Mouse (Mus musculus) thymus, postnatal 14 days (tissue): ENCODE data around the gene Cpeb3.
"Not testable (repeated sequence)": the region's sequence is repeated elsewhere in the genome, so short reads cannot be mapped to it uniquely, and the experiment has no call there.

Experiments
- DNase-seq: peaks from one replicate; pipeline ENCODE4 v3.0.0; 2021

The Cpeb3 gene

DNA sequence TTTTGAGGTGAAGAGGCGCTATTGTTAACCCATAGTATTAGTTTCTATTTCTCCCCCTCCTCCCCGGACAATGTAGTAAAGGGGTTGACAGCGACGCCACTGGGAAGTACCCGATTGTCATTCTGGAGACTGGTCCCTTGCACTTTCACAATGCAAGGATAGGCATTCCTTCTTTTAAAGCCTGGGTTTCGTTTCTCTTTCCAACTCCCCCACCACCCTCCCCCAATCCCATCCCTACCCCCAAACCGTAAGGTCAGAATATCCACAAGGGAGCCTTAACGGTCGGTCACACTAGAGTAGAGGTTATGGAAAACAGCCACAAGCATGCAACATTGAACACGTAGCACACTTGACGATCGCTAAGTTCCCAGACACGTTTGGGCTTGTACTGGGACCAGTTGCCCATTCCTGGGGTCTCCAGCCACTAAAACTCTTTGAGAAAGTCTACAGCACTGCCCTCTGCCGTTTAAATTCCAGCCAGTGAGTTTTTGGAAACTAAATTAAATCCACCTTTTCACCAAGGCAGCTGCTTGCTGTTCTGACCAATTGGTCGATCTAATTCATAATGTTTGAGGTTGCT lies at the start of gene Cpeb3:
Gene Cpeb3 (minus strand): TSS at position 426 of the 580 bp plus-strand sequence.
- DNase-seq, result peak; percentile 17

DNA sequence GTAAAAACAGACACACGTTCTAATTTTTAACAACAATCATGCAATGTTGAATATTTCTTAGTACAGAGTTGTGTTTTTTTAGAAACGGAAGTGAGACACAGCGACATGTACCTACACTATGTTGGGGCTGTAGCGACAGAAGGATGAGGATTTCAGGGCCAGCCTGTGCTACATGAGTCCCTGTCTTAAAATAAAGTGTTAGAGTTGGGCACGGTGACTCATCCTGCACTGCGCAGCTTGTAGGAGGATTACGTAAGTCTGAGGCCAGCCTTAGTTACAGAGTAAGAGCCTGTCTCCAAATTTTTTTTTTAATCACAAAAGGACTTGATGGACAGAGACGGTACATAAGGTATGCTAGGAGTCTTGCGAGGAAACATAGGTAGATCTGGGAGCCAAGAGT lies 46.9 kb upstream of the Cpeb3 start:
- no peak for DNase-seq

DNA sequence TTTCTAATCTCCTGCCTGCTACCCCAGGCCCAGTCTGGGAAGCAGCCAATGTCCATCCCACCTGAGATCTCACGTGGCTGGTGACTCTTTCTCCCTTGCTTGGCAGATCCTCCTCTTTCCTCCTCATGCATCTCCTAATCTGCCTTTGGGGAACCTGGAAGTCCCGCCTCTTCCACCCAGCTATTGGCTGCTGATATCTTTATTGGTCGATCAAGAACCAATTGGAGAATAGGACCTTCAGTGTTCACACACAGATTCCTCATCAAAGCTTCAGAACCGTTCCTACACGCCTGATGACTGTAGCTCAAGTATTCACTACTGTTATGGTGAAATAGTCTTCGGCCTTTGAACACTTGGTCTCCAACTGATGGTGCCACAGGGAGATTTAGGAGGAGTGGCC lies 43.7 kb upstream of the Cpeb3 start:
- DNase-seq, result no peak

DNA sequence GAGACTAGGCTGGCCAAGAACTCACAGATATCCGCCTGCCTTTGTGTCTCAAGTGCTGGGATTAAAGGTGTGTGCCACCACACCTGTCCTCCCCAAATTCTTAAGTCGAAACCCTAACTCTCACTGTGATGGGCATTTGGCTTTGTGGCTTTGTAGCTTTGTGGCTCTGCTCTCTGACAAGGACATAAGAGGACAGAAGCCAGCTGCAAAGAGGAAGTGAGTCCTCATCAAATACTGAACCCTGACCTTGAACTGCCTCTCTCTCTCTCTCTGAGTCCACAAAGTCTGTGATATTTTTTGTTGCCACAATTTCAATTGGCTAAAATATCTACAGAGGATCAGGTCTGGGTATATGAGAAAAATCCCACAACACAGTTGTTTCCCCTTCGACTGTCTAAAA lies 39.8 kb upstream of the Cpeb3 start:
- no peak for DNase-seq

DNA sequence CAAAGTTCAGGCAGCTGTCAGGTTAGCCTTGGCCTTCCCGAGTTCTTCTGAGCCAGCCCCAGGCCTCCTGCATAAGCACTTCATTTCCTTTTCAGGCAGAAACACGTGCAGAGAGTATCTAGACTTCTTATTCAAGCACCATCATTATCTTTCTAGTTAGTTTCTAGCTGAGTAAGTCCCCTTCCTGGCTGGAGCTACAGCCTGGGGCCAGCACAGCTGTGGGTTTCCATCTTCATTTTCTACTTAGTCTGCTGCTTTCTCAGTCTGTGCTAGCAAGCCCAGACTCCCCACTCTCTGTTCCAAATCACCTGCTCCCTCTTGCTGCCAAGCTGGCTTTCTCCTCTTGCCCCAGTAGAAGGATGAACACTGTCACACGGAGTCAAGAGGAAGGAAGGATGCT lies 38.5 kb upstream of the Cpeb3 start:
- DNase-seq, result no peak

DNA sequence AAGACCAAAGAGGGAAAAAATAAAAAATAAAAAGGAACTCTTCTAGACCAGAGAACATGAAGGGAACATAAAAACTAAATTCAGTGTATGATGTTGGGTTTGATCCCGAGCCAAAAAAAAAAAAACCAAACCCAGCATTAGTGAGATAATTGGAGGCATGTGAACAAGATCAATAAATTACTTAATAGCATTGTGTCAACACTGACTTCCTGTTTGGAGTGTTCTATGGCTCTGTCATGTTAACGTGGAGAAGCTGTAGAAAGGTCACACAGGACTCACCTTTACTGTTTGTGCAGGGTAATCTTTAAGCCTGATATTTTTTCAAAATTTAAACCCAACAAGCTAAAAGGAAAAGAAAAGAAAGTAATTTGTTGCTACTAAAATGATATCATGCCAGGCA lies 34.3 kb upstream of the Cpeb3 start:
- no peak for DNase-seq

DNA sequence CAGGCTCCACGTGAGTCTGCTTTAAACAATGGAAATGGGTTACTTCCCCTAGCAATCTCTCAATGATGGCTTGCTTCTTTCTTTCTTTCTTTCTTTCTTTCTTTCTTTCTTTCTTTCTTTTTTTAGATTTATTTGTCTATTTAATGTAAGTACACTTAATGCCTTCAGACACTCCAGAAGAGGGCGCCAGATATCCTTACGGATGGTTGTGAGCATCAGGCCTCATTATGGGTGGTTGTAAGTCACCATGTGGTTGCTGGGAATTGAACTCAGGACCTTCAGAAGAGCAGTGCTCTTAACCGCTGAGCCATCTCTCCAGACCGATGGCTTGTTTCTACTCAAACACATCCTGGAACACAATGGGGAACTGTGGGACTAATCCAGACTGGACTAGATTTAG lies 32.8 kb upstream of the Cpeb3 start:
- peak; percentile 42 for DNase-seq

DNA sequence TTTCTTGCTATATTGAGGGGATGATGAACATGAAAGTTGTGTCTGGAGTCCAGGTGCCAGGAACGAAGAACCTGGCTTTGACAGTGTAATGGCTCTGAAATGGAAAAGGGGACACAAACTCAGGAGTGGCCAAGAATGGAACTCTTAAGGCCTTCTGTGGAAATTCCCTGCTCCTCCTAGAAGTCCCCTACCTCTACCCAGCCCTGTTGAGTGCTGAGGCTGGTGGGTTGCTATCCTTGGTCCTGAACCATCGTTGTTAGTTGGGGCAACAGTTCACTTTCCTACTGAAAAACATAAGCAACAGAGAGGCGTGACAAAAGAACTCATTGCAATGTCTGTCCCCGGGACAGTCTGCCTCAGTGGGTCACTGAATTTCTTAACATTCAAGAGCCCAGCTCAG lies 30.7 kb upstream of the Cpeb3 start:
- DNase-seq, result peak; percentile 30

DNA sequence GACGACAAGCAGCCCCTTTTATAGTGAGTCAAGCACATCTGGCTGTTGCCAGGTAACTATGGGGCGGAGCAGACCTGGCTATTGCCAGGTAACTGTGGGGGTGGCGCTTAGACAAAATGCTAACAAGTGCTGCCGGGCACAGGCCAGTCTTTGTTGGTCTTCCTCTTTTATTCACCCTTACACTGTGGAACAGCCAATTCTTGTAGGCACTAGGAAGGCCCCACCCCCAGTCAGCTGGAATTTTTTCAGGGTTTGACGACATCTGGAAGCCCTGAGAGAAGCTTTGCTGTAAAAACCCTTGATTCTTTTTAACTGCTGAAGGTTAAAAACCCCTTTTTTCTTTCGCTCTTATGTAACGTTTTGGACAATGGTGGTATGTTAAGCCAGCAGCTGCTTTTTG lies 30.2 kb upstream of the Cpeb3 start:
- no peak for DNase-seq

DNA sequence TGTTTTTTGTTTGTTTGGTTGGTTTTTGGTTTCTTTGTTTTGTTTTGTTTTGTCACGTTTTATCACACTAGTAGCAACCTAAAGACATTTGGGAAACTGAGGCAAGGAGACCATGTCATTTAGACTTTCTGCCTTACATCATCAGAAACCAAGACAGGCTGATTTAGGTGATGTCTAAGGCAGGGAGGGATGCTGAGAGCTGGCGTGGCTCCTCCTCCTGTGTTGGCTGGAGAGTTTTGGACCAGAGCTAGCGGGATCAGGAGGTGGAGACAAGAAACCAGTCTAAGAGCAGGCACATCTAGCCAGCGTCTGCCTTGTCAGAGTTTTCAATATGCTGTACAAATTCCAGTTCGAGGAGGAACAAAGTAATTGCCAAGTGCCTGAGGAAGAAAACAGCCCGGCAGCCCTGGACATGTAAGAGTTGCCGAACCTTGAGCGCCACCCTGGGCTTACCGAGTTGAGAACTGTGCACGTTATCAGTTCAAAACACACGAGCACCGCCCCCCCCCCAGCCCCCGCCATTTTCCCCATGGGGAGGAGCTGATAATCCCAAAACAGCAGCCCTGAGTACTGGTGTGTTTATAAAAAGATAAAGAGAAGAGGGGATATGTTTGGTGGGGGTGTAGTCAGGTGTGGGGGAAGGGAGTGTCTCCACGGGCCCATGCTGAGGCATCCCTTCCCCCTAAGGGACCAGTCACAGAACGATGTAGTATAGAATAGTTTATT lies 29.5 kb upstream of the Cpeb3 start:
- no peak for DNase-seq

DNA sequence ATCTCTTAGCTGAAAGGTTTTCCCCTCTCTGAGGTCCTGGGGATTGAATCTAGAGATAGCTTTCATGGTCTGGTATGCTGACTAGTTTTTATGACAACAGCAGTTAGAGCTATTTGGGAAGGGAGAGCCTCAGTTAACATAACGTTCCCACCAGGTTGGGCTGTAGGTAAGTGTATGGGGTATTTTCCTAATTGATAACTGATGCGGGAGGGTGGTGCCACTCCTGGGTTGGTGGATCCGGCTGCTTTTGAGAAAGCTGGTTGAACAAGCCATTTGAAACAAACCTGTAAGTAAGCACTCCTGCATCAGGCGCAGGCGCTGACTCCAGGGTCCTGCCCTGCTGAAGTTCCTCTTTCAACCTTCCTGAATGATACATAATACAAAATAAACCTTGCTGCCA lies 28.9 kb upstream of the Cpeb3 start:
- DNase-seq, result no peak

DNA sequence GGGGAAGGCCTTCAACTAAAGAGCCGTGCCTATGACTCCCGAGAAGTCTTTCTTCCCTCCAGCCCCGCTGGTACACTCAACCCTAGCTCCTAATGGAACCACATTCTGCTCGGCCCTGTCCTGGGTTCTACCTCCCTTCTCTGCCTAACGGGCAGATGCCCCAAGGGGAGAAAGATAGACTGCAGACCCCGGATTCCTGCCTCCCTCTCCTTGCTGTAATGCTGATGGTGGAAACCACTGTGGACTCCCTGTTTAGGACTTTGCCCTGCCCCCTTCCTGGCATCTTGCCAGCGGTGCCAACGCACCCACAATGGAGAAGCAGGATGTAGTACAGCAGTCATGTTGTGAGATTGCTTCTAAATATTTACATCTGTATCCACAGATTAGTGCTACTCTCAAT lies 27.4 kb upstream of the Cpeb3 start:
- no peak for DNase-seq

DNA sequence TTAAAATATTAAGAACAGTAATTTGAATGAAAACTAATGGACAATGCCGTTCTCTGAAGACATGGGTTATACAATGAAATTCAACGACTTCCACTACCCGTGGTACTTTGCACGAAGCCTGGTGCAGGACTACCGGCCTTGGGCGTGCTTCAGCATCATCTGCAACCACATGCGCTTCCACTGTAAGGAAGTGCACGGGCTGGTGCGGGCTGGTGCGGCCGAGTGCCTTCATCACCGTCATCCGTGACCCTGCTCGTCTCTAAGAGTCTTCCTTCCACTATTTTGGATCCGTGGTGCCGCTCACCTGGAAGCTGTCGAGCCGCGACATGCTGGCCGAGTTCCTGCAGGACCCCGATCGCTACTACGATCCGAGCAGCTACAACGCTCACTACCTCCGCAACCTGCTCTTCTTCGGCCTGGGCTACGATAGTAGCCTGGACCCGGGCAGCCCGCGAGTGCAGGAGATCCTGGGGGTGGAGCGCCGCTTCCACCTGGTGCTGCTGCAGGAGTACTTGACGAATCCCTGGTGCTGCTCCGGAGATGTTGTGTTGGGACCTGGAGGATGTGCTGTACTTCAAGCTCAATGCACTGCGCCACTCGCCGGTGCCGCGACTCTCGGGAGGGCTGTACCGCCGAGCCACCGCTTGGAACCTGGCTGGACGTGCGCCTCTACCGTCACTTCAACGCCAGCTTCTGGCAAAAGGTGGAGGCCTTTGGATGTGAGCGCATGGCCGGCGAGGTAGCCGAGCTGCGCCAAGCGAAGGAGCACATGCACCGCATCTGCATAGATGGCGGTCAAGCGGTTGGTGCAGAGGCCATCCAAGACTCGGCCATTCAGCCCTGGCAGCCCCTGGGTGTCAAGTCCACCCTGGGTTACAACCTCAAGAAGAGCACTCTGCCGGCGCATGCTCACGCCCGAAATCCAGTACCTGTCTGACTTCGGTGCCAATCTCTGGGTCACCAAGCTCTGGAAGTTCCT lies 25.4 kb upstream of the Cpeb3 start:
- no peak for DNase-seq

DNA sequence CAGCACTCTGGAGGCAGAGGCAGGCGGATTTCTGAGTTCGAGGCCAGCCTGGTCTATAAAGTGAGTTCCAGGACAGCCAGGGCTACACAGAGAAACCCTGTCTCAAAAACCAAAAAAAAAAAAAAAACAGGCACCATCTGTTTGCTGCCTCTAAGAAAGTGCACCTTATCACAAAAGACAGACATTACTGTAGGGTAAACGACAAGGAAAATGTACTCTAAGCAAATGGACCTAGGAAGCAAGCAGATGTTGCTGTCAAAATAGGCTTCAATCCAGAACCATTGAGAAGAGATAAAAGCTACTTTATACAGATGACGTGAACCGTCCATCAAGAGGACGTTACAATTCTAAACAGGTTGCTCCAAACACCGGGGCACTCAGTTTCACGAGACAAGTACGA lies 24.2 kb upstream of the Cpeb3 start:
- DNase-seq, result not testable (repeated sequence)

DNA sequence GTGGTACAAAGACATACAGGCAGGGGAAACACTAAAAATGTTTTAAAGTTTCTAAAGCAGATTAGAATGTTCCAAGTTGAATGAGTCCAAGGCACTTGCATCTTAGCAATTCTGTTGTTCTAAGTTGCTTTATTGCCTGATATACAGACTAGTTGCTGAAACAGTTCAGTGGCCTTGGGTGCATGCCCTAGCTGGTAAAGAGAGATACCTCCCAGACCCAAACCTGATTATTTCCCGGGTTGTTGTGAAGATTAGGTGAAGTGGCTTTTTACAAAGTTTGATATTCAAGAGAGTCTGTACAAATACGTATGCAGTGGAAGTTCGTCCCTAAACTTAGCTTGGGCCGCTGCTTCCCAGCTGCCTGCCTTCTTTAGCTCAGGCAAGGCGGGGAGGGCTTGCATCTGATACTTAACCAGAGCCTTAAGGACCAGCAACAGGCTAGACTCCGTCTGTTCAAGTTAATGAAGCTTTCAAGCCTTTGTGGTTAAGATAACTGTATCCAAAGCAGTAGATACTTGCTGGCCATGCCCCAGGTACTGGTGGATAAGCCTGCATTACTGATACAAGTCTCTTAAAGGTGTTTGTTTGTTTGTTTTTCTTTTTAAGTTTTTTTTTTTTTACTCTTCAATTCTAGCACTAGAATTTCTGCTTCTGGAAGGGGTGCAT lies 16.9 kb upstream of the Cpeb3 start:
- DNase-seq, result no peak

DNA sequence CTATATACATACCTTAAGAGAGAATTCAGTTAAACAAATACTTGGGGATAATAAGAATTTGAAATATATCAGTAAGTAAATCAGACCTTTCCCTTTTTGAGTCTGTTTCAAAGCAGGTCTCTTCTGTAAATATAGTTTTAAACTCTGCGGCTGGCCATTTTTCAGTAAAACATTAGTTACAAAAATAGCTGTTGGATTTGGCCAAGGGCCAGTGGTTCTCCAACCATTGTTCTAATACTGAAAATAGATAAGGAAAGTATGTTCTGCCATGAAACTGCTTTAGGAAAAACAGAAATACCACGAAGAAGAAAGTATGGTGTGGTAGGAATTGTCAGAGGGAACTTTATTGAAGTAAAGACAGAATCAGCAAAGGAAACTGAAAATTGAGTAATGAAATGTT lies 6.3 kb upstream of the Cpeb3 start:
- DNase-seq, result no peak

DNA sequence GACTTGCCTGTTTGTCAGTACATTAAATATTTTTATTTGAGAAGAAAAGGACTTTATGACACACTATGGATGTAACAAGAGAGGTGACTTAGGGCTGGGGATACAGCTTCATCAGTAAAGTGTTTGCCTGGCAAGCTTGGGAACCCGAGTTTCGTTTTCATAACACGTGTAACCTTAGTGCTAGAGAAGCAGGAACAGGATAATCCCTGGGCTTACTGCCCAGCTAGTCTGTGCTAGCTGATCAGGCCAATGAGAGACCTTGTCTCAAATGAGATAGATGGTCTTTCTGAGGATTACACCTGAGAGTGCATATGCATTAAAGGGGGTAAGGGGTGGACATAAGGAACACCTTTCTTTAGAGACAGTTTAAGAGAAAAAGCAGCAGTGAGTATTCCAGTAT lies 3.0 kb upstream of the Cpeb3 start:
- no peak for DNase-seq

DNA sequence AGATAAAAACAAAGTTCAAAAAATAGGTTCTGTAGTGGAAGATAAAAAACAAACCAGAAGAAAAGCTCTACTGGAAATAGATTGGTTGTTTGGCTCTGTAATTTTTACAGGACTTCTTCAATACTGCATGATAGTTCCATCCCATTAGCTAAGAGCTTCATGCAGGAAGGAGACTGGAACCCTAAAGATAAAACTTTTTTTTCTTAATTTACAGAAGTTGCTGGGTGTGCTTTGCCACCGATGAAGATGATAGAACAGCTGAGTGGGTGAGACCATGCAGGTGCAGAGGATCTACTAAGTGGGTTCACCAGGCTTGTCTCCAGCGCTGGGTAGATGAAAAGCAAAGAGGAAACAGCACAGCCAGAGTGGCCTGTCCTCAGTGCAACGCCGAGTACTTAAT lies 2.1 kb upstream of the Cpeb3 start:
- DNase-seq, result no peak

DNA sequence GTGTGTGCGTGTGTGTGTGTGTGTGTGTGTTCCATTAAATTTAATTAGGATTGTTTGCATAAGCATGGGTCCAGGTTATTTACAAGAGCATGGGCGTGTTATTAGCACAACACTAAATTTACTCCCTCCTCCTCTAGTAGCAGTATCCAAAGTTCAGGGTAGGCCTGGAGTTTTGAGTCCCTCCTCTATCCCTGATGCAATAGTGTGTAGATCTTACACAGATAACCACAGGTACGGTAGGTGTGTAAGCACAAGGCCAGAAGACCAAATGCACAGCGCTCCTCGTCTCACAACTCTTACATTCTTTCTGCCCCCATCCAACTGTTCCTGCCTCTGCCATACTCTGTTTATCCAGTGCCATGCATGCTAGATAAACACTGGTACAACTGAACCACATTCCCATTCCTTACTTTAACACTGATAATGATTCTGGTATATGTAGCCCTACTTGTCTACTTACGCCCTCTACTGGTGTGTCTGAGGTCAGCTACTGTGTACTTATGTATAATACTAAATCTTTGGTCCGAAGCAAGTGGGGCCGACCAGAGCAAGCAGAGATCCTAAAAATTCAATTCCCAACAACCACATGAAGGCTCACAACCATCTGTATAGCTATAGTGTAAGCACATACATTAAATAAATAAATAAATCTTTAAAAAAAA lies 1.2 kb upstream of the Cpeb3 start:
- peak; percentile 15 for DNase-seq

DNA sequence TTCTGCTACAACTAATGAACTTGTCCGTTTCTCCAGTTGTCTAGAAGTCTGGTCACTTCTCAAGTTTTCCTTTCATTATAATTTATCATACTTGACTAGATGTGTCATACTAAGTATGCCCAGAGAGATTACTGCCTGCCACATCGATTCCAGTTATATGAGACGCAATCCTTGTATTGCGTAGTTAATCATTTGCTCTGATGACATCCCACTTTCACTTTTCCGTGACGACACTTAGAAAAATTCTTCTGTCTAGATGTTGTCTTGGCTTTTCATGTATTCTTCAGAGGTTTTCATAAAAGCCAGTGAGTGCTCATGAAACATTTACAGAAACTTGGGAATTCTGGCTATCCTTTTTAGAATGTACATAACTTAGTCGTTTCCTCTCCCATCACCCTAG lies 585 bp upstream of the Cpeb3 start:
- no peak for DNase-seq

DNA sequence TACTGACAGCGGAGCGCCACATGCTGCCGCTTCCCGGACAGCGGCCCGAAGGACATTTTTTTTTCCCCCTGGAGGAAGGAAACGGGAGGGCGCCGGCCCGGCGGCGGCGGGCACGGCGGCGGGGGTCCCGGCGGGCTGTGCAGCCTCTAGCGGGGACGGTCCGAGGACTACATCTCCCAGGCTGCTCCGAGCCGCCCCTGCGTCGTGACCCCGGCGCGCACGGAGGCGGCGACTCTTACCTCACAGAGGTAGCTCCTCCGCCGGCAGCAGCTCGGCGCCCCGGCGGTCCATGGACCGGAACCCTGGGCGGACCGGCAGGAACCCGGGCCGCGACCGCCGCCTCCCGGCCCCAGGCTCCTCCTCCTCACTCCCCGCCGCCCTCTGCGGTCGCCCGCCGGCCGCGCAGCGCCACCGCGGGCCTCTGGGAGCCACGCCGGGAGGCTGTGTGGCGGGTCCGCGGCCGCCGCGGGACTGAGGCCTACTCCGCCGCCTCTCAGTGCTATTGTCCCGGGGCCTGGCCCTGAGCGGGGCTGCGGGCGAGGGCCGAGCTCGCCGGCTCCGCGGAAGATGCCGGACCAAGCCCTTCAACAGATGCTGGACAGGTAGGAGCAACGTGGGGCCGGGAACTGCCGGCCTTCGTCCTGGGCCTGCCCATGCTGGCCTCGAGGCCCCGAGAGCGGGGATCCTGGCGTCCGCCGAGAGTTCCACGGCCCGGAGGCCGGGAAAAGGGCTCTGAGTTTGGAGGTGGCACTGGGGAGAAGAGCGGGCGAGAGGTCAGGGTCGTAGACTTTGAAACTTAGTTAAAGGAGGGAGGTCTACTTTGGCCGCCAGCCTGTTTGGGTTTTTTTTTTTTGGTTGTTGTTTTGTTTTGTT lies 862 bp downstream of the Cpeb3 start, which contains the start of gene March5:
Gene March5 (plus strand): TSS at position 241 of the 873 bp plus-strand sequence.
- peak; percentile 90 for DNase-seq
